Mouse (Mus musculus) heart, postnatal 10 days (tissue): ENCODE results near the gene Magea2. TPM values are rescaled to one million over a fixed set of nuclear protein-coding genes. Genes with fewer than 3 reads are reported as not detected.
"Not testable (repeated sequence)": the region's sequence is repeated elsewhere in the genome, so short reads cannot be mapped to it uniquely, and the experiment has no call there.

Experiments used
- DNase-seq, 2 experiments: peaks; one replicate each; pipeline ENCODE4 v3.0.0; 2021
- intact Hi-C: fragments of 180-260 bp; cut with DNase I; formaldehyde crosslinking; loops from one replicate; pipeline ENCODE4 v1.15.1; 2025
- total RNA-seq, 2 experiments: library from RNA; stranded (reverse); gene quantifications; 2 replicates each; pipeline ENCODE4 v1.2.3; 2021

Gene Magea2
- total RNA-seq, result not detected

- intact Hi-C loops, DNase-seq: not testable (repeated sequence)
Measured at GRCm38 (mm10) chrX:155093566-155093965, at the start of gene Magea2. Magea2 (minus strand) TSS chrX:155093666.

- intact Hi-C loops, DNase-seq: not testable (repeated sequence)
Measured at GRCm38 (mm10) chrX:155128312-155128711, 34.8 kb upstream of the Magea2 start, which contains the start of gene Cldn34b2. Cldn34b2 (minus strand) TSS chrX:155128412.

GRCm38 (mm10) chrX:155098024-155098423 is 4.6 kb upstream of the Magea2 start:
- intact Hi-C loops, result no loop called here
- DNase-seq, result peak; percentile 8 to 24

DNA sequence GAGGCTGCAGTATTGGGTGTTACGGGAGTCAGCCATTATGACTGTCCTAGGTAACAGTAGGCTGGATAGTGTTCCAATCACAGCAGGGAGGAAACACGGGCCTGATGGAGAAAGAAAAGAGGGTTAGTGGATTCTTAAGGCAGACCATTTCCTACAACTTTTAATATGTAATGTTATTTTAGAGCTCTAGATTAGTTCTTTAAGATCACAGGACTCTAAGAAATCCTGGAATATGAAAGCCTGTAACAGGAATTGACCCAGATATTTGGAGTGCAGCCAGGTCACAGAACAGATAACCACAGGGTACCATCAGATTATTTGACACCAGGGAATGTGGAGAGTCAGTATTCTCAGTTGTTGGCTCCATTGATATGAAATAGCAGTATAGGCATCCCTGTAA is 3.8 kb downstream of the Magea2 start, which contains the start of gene Magea1:
Gene Magea1, minus strand, starts transcription at position 101 of the 400 bp plus-strand sequence.
- DNase-seq, intact Hi-C loops: not testable (repeated sequence)

DNA sequence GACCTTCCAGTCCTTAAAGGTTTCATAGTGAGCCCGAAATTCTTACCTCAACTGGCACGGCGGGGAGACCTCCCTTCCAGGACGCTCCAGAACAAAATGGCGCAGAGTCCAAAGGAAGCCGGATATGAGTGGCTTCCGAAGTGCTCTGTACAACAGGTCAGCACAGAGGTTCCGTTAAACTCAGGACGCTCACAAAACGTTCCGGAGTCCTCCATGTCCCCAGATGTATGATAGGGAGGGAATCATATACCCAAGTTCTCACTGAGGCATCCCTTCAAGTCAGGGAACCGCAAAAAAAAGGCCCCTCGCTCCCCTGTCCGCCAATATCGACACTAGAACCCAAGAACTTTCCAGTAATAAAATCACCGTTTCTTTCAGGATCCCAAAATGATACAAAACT is 30.4 kb downstream of the Magea2 start, which contains the start of gene Magea5:
Gene Magea5, minus strand, starts transcription at position 101 of the 400 bp plus-strand sequence.
- intact Hi-C loops, DNase-seq: not testable (repeated sequence)

DNA sequence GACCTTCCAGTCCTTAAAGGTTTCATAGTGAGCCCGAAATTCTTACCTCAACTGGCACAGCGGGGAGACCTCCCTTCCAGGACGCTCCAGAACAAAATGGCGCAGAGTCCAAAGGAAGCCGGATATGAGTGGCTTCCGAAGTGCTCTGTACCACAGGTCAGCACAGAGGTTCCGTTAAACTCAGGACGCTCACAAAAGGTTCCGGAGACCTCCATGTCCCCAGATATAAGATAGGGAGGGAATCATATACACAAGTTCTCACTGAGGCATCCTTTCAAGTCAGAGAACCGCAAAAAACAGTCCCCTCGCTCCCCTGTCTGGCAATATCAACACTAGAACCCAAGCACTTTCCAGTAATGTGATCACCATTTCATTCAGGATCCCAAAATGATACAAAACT is 97.7 kb downstream of the Magea2 start, which contains the start of gene Magea8:
Gene Magea8, minus strand, starts transcription at position 101 of the 400 bp plus-strand sequence.
- intact Hi-C loops, DNase-seq: not testable (repeated sequence)

Other genes starting within 250 kb of the Magea2 start
- gene Cldn34b1, start 203.4 kb downstream of the Magea2 start, total RNA-seq, result not detected
- gene Magea6, start 157.7 kb downstream of the Magea2 start, total RNA-seq, result not detected
- not detected for gene Magea3, start 144.2 kb downstream of the Magea2 start, total RNA-seq
- not detected for gene Magea8, start 97.8 kb downstream of the Magea2 start, total RNA-seq
- gene Magea5, start 30.5 kb downstream of the Magea2 start, total RNA-seq, result not detected
- gene Magea1, start 3.9 kb downstream of the Magea2 start, total RNA-seq, result not detected
- not detected for gene Cldn34b2, start 34.7 kb upstream of the Magea2 start, total RNA-seq
- gene Sat1, start 122.8 kb upstream of the Magea2 start, total RNA-seq, result 10 to 100 TPM; 36.3 to 50.3 TPM
- 10 to 100 TPM; 41.0 to 42.5 TPM for gene Acot9, start 168.8 kb upstream of the Magea2 start, total RNA-seq
- 10 to 100 TPM; 55.5 to 63.2 TPM for gene Prdx4, start 247.1 kb upstream of the Magea2 start, total RNA-seq